Mouse (Mus musculus) megakaryocyte, embryonic 14.5 days (primary cell): Measurements from ENCODE around the gene Foxp4.

ENCODE experiments used
- FLI1 ChIP-seq: IDR thresholded peaks from 2 replicates; pipeline ENCODE4 v1.6.1; 2012; ENCODE audit warnings: low read length, inconsistent platforms, mixed read lengths
- GATA1 ChIP-seq: IDR thresholded peaks from 3 replicates; pipeline ENCODE4 v1.6.1; 2012; ENCODE audit warnings: mixed read lengths, low read length, inconsistent platforms, borderline replicate concordance

- TF ChIP-seq GATA1, result no peak
- no peak for TF ChIP-seq FLI1
These were observed 106.3 kb downstream of the Foxp4 start for GRCm38 (mm10) chr17:47818038-47818725.
